Mouse (Mus musculus): ENCODE measurements around the gene Gm5767.
A peak's percentile ranks its signal among the peaks of the same experiment; 100 is the strongest.

Gm5767 gene

DNA sequence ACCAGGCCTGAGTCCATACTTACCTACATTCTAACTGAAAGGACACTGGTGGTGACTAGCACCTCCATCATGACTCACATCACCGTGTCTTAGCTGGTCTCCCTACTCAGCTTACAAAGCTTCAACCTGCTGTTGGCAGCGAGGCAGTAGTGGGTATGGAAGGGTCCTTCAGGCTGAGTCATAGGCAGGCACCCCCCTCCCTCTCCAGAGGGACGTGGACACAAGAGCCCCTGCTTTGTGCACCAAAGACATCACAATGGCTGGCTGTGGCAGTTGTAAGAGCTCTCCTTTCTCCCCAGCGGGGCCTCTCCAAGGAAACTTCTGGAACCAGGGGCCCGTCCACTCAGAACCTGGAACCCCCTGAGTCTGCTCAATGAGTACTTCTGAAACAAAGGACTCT lies at the start of gene Gm5767:
Gm5767 (plus strand) TSS at position 301 of the 400 bp plus-strand sequence.
- no peak for DNase-seq (ENCODE audit: low read depth in 2 of 2, low spot score in 2 of 2)

DNA sequence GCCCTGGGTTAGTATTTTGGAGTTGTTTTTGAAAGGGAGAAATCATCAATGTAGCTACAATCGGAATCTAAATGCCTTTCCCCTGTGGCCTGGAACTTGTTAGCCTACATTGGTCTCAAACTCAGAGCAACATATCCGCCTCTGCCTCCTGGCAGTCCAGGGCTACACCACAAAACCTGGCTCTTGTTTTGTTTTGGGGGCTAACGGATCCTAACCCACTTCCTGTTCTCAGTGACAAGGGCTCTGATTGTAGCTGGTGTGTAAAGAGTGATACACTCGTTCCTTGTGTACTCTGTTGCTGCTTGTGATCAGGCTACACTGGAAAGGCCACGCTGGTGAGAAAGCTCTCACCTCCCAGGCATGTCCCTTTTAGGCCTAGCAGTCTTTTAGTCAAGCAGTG lies 49.1 kb upstream of the Gm5767 start:
- DNase-seq (ENCODE audit: low read depth in 2 of 2, low spot score in 2 of 2), result peak; percentile 14 to 32

DNA sequence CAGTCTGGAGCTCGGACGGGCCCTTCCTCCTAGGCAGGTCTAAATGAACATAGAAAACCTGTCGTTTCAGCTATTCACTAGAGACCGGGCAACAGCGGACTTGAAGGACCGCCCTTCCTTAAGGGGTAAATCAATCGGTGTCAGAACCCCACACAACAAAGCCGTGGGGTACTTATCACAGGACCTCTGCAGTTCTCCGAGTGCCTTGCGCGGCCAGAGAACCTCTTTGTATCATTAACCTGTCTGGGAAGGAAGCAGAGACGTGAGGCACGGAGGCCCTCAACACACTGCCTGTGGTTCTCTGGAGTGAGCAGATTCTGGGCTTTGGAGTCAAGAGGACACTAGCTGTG lies 43.7 kb upstream of the Gm5767 start:
- DNase-seq (ENCODE audit: low read depth in 2 of 2, low spot score in 2 of 2), result no peak

DNA sequence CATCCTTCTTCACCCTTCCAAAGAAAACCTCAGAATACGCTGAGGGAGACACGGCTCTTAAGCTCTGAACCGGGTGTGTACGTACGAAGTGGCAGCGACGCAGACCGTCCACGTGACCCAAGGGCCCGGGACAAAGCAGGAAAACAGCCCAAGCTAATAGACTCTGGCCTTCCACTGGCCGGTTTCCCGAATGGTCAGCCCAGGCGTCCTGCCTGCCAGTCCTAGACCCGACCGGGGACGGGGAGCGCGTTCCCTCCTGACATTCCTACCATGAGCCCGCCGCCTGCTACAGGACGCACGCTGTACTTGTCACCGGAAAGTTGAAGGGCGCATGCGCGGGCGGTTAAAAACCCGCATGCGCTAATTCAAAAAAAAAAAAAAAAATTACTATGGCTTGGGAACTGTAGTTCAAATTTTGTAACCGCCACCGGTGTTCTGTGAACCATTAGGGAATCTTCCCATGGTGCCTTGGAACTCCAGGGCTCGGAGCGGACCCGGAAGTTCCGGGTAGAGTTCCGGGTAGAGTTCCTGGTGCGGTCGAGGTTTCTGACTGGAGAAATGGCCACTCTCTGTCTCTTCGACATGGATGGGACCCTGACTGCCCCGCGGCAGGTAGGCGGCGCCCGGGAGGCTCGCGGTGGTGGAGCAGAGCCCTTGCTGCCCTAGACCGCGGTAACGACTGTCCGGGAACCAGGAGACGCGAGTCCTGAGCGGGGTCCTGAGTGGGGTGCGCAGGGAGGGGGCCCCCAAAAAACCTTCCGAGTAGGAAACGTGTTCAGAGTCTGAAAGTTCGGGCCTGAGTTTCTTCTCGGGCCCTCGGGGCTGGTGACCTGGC lies 43.1 kb upstream of the Gm5767 start, which contains the start of the genes Pmm2 and Tmem186:
Pmm2 (plus strand) TSS at position 458 of the 835 bp plus-strand sequence.
Tmem186 (minus strand) TSS at position 496 of the 835 bp plus-strand sequence.
- peak; percentile 67 to 76 for DNase-seq (ENCODE audit: low read depth in 2 of 2, low spot score in 2 of 2)

DNA sequence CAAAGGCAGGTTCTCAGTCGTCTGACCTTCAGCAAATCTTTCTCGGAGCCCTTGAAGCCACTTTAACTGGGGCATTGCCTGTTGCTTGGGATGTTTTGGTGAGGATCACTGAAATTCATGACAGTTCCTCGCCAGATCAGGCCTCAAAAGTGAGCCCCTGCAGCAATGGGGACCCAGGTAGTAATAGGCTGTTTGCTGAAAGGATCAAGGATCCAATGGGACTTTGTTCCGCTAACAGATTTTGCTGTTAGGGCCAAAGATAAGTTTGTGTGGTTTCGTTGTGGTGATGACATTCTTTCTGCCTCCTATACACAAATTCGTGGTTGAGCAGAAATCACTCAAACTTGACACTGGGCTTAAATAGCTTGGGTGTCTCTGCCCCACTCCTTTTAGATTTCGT lies 42.4 kb upstream of the Gm5767 start:
- DNase-seq (ENCODE audit: low read depth in 2 of 2, low spot score in 2 of 2), result no peak

DNA sequence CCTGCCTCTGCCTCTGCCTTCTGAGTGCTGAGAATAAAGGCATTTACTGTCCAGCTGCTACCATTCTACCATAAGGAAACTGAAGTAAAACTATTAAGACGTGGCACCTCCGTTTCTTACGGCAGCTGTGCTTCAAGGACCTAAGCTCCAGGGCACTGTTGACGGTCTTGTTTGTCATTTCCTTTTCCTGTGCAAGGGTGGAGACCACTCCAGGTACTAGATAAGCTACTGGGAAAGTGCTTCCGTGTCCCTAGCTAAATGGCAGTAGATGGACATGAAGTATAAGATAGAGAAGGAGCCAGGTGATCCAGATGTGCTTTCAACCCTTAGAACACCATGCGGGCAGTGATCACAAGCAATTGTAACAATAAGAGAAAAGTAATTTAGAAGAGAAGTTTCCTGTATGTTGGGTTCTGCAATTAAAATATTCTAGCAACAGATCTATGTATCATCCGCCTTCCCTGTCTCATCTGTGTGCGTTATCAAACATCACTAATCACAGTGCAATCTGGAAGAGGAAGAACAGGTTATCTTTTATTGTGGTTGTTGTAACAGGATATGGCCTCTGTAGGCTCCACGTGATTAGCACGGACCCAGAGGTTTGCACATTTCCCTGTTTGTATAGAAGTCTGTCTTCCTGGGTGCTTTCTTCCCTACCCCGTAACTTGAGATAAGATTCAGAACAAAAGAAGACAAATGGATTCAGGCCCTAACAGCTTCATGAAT lies 40.9 kb upstream of the Gm5767 start:
- peak in 1 of 2 experiments; percentile 7 for DNase-seq (ENCODE audit: low read depth in 2 of 2, low spot score in 2 of 2)

DNA sequence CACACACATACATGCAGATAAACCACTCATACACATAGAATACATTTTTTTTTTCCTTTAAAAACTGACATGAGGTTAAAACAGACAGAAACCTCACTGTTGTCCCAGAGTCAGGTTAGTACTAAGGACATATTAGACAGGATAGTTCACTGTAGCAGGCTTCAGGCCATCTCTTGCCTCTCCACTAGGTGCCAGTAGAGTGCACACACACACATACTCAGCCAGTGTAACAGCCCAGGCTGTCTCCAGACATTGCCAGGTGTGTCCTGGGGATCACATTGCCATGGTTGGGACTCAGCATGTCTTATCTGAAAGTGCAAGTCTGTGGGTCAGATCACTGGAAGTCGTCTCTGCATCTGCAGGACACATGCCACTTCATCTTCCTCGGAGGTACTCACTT lies 36.7 kb upstream of the Gm5767 start:
- DNase-seq (ENCODE audit: low read depth in 2 of 2, low spot score in 2 of 2), result peak in 1 of 2 experiments; percentile 42

DNA sequence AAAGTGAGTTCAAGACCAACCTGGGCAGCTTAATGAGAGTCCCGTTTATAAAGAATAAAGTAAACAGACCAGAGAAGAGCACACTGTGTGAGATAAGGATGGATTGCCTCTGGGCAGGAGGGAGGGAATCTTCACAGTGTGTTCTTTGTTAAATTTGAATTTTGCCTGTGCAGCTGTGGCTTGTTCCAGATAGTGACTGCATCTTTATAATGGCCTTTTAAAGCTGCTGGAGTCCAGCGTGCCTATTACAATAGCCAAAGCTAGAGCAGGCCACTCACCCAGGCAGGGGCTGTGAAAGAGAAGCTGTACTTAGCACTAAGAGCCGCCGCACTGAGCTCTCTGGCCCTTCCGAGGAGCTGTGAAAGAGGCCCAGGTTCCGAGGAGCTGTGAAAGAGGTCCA lies 35.0 kb upstream of the Gm5767 start:
- no peak for DNase-seq (ENCODE audit: low read depth in 2 of 2, low spot score in 2 of 2)

DNA sequence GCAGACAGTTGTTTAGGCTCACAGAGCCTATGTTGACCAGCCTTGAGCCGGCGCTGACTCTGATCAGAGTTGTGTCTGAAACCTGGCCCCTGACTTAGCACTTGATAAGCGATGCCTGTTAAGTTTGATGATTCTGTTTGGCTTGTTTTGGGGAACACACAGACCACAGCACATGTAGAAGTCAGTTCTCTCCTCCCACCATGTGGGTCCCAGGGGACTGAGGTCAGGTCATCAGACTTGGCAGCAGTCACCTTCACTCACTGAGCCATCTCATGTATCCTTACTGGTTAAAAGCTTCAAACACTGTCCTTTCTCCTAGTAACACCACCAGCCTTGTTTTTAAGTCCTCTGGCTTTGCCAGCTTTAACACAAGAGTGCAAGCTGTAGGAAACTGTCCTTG lies 30.6 kb upstream of the Gm5767 start:
- DNase-seq (ENCODE audit: low read depth in 2 of 2, low spot score in 2 of 2), result no peak

DNA sequence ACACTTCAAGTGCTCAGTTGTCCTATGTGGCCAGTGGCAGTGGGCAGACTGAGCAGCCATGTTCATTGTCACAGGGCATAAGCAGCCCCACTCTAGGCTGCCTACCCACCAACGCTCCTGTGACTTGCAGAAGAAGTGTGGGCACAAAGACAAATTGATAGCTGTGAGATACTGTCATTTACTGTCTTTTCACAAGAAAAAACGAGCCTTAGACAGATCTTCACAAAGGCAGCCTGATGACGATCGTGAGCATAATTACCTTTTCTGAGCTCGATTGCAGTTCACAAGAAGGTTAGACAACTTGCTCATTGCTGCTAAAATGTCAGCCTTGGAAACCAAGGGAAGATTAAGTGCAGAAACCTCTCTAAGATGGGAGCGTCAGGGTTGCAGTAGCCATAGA lies 25.5 kb upstream of the Gm5767 start:
- no peak for DNase-seq (ENCODE audit: low read depth in 2 of 2, low spot score in 2 of 2)

DNA sequence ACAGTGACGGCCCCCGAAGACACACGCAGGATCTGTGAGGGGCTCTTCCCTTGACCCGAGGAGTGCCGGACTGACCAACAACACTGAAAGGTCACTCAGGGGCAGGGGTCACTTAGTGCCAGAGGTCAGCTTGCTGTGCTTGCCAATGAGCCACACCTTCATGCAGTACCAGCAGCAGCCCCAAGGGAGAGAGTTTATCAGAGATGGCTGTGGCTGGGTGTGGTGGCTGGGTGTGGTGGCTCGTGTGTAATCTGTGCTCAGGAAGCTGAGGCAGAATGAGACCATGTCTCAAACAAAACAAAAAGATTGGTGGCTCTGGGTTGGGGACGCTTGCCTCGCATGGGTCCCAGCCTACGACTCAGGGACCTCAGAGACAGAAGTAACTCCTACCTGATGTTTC lies 25.0 kb upstream of the Gm5767 start:
- no peak for DNase-seq (ENCODE audit: low read depth in 2 of 2, low spot score in 2 of 2)

DNA sequence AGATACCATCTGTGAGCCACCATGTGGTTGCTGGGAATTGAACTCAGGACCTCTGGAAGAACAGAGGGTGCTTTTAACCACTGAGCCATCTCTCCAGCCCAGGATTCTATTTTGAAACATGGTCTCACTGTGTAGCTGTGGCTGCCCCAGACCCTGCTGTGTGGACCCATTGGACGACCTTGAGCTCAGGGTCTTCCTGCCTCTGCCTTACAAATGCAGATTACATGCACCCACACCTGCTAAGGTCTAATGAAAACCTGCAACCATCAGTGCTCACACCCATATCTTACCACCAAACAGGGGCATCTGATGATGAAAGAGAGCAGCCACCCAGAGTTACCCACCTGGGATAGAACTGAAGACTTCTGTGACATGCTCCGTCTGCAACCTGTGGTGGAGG lies 24.3 kb upstream of the Gm5767 start:
- no peak for DNase-seq (ENCODE audit: low read depth in 2 of 2, low spot score in 2 of 2)

DNA sequence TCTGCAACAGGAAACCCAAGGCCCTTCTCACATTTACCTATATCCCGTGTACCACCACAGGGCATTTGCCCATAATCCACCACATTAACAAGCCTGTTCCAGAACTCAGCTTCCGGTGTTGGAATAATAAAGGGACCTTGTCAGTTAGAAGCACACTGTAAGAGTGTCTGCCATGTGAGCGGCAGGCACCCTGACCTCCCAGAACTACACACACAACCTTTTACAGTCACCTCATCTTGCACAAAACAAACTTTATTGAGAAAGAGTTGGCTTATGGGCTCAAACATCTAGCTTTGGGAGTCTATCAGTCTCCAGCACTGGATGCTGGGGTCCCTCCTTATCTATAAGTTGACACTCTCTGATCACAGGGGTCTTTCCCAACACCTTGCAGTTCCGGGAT lies 22.2 kb upstream of the Gm5767 start:
- no peak for DNase-seq (ENCODE audit: low read depth in 2 of 2, low spot score in 2 of 2)

DNA sequence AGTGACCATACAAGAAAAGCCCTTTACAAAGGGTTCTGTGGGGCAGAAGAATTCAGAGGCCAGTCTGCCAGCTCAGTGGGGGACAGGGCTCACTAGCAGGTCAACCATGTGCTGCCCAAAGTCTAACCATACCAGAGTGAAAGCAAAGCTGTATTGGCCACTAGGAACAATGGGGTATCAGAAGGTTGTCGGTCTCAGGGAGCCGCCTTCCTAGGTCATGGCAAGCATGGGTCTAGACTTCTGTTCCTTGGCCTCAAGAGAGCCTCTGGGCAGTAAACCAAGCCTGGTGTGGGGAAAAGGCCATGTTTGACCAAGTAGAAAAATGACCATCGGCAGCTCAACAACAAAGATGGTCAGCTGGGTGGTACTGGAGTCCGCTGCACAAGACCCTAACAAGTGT lies 21.8 kb upstream of the Gm5767 start:
- no peak for DNase-seq (ENCODE audit: low read depth in 2 of 2, low spot score in 2 of 2)

DNA sequence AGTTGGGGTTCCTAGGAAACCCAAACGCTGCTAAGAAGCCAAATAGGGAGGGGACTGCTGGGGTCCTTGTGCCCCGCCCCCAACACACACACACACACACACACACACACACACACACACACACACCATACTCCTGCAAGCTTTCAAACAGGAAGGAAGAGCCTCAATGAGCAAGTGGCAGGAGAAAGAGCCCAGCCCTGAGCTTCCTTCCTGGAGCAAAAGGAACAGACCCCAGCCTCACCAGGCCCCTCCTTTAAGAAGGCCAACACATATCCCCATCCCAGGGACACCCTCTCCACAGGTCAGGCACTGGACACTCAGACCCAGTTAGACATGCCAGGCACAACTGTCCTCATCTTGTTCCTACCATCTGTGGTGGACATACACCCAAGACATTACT lies 17.5 kb upstream of the Gm5767 start:
- no peak for DNase-seq (ENCODE audit: low read depth in 2 of 2, low spot score in 2 of 2)

DNA sequence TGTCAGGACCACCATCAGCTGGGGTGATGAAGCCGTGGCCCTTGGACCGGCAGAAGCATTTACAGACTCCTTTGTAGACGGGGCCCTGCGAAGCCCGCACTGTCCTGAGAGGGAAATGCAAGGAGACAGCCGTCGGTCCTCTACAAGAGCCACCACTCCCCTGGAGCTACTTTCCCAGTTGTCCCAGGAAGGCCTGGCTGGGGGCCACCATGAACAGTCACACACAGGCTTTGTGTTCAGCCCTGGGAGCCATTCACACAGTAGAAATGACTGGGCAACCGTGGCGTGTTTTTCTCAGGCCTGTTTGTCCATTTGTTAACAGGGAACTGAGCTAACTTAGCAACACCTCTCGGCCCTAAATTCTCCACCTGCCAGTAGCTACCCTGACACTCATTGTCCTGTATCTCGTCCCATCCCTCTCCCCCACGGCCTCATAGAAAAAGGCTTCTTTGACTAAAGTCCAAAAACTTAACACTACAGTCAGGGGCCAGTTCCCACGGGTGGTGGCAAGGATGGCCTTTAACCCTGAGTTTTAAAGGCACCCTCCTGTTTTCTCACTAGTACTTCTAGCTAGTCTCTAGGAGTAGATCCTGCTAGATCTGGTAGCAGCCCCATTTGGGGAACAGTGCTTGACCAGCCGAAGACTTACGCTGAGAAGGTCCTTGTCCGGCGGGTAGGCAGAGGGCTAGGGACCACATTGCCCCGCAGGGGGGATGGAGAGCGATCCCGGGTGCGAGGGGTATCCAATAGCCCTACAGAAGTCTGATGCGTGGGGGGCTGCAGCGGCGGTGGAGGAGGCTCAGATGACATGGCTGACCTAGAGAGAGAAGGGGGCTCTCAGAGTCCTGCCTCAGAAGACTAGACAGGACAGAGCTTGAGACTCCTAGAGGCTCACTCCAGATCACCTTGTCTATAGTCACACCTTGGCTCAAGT lies 16.7 kb upstream of the Gm5767 start:
- no peak for DNase-seq (ENCODE audit: low read depth in 2 of 2, low spot score in 2 of 2)

DNA sequence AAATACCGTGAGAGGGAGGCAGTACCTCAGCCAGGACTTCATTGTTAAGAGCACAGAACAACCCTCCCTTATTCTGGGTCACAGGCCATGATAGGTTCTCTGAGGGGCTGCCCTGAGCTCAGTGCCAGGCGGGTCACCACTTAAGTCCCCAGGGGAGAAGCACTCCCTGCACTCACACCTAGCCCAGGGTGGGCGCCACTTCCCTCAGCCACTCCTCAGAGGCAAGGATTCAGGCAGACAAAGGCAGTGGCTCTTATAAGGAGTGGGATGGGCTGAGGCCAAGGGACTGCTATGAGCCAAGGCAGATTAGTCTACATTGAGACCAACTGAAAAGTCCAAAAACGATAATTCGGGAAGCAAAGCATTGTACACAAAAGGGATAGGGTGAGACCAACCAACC lies 15.2 kb upstream of the Gm5767 start:
- DNase-seq (ENCODE audit: low read depth in 2 of 2, low spot score in 2 of 2), result no peak

DNA sequence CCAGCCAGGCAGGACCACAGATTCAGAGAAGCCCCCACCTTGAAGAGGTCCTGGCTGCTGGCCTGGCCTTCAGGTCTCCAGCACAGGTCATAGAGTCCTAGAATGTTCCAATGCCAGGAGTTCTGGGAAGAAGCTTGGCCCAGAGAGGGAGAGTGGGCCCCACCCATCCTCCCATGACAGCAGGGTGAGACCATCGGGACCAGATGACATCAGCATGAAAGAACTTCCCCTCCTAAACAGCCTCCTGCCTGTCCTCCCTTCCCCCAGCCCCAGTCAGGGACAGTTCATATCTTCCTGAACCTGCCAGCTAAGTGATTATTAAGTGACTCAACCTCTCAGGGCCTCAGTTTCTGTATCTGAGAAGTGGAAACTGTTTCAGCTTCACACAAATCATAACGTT lies 14.1 kb upstream of the Gm5767 start:
- no peak for DNase-seq (ENCODE audit: low read depth in 2 of 2, low spot score in 2 of 2)

DNA sequence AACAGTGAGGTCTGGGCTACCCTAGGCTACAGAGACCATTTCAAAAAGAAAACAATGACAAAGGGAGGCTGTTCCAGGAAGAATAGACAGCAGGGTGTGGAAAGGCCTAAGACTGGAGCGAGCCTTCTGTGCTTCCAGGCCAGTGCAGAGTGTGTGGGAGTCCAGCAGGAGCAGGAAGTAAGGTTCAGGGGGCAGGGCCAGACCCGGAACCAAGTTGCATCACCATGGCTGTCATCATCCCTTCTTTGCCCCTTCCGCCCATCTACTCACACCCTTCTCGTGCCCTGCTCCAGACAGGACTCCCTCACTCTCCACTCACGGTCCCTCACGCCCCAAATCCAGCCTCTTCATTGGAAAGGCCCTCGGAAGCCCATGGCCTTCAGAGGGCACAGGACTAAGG lies 13.3 kb upstream of the Gm5767 start:
- DNase-seq (ENCODE audit: low read depth in 2 of 2, low spot score in 2 of 2), result no peak

DNA sequence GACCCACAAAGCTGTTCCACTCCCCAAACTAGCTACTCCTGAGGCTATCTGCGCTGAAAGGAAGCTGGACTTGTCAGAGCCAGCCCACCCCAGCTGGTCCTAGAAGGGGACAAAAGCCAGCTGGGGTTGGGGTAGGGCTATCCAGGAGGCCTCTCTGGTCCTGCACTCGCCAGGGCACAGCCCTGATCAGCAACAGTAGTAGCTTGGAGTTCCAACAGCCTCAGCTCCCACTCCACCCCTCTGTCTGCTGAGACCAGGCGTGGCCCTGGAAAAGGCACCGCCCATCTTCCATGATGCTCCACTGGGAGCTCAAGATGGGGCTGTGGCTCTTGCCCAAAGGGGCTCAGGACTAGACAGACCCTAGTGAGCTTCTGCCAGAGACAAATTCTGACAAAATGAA lies 12.8 kb upstream of the Gm5767 start:
- no peak for DNase-seq (ENCODE audit: low read depth in 2 of 2, low spot score in 2 of 2)

DNA sequence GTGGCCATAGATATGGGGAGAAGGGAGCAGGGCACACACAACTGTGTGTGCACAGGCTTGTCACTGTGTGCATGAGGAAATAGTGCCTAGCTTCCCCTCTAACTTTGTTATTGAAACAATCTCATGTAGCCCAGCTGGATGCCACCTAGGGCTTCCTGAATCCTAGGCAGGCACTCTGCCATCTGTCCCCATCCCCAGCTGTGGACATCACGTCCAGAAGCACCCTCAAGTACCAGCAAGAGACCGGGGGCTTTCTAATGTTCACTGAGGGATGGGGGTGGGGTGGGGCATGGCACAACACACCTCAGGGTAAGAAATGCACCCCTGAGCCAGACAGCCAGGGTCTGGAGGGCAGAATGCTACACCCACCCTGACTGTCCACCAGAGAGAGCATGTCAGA lies 12.2 kb upstream of the Gm5767 start:
- no peak for DNase-seq (ENCODE audit: low read depth in 2 of 2, low spot score in 2 of 2)
